22 mouse cellular contexts compared by ENCODE assay signal in genomic region chr4:132266835-132267349, GRCm38 (mm10). TPM values are rescaled to one million over a fixed set of nuclear protein-coding genes. Genes with fewer than 3 reads are reported as not detected.
DNase-seq lines count a peak whose midpoint lies in the region; ATAC-seq and TF ChIP-seq lines count a peak whose summit lies in the region.
"Had no signal": no experiment of that assay in that cellular context is flagged by ENCODE, and none has a peak within 500 bp of the region (broad histone marks: within the 10 kb centered on the region; RNA-seq: fewer than 3 reads in every experiment).

No protein-coding gene starts in this region.

- WGBS in forebrain, embryonic 14.5 days: 86% methylated on average over 3 of the region's 3 CpGs
- 89% methylated on average over 3 of the region's 3 CpGs for WGBS in forebrain, embryonic 16.5 days

- no peak for DNase-seq in forebrain, embryonic 14.5 days (ENCODE audit: low spot score)
- DNase-seq in layer of hippocampus, adult 2 months (ENCODE audit: low spot score in 2 of 2): peak in 1 of 2 experiments; percentile 66
- DNase-seq in layer of hippocampus, adult 11-12 months (ENCODE audit: low spot score): no peak
- DNase-seq in right cerebral cortex, postnatal 25 days: peak; percentile 17
- no peak for DNase-seq in right cerebral cortex, adult 18-20 months
- DNase-seq in telencephalon, adult 2 months (ENCODE audit: low read depth, low spot score): peak; percentile 72
- DNase-seq: adrenal gland, adult 8-10 months; adrenal gland, postnatal 36 days; B cell, adult 2 months; cerebellum, adult 11-12 months; cerebellum, postnatal 25 days; gastrocnemius, postnatal 14 days; heart, adult 2 months; heart, postnatal 14 days had no signal

- TF ChIP-seq CTCF in layer of hippocampus, adult 2 months (conservative IDR thresholded peaks at IDR 0.05): no peak

- no peak overlapping the region for H3K9ac ChIP-seq in forebrain, embryonic 14.5 days (ENCODE audit: low read length)
- no peak overlapping the region for H3K9ac ChIP-seq in forebrain, embryonic 16.5 days (replicated peaks; ENCODE audit: low read depth, low read length)
- H3K9ac ChIP-seq: heart, embryonic 15.5 days; hindbrain, embryonic 13.5 days had no signal

- no peaks in the 10 kb centered on the region for H3K27me3 ChIP-seq in forebrain, embryonic 14.5 days (replicated peaks; ENCODE audit: control insufficient read depth, insufficient read depth, low read length)
- no peaks in the 10 kb centered on the region for H3K27me3 ChIP-seq in forebrain, embryonic 16.5 days (replicated peaks; ENCODE audit: control insufficient read depth, insufficient read depth, low read length)
- H3K27me3 ChIP-seq: heart, embryonic 15.5 days; hindbrain, embryonic 13.5 days had no signal

- no peaks in the 10 kb centered on the region for H3K9me3 ChIP-seq in forebrain, embryonic 14.5 days (replicated peaks; ENCODE audit: control insufficient read depth, low read length)
- H3K9me3 ChIP-seq in forebrain, embryonic 16.5 days (ENCODE audit: control insufficient read depth, low read length): no peaks in the 10 kb centered on the region
- H3K9me3 ChIP-seq: G1E; heart, embryonic 15.5 days; hindbrain, embryonic 13.5 days had no signal

- H3K4me3 ChIP-seq in forebrain, embryonic 14.5 days (ENCODE audit: low read depth, low read length): no peak overlapping the region
- H3K4me3 ChIP-seq in forebrain, embryonic 16.5 days (replicated peaks; ENCODE audit: low read length): no peak overlapping the region
- no peak overlapping the region for H3K4me3 ChIP-seq in layer of hippocampus, adult 2 months
- H3K4me3 ChIP-seq: heart, adult 2 months; heart, embryonic 15.5 days; hindbrain, embryonic 13.5 days had no signal

- no peak for ATAC-seq in forebrain, embryonic 14.5 days
- no peak for ATAC-seq in forebrain, embryonic 16.5 days
- ATAC-seq: CD4-positive, CD25-positive, alpha-beta regulatory T cell, adult 4 months; hindbrain, postnatal 0 days had no signal

- 0 out of 2 replicates have a peak overlapping the region, but pooled peaks have one; percentile 21 for H3K27ac ChIP-seq in forebrain, embryonic 14.5 days (ENCODE audit: low read depth, low read length)
- H3K27ac ChIP-seq in forebrain, embryonic 16.5 days (ENCODE audit: low read length): no peak overlapping the region
- peak overlapping the region; percentile 80 for H3K27ac ChIP-seq in layer of hippocampus, adult 2 months
- H3K27ac ChIP-seq: heart, adult 2 months; heart, embryonic 15.5 days; hindbrain, embryonic 13.5 days; hindbrain, postnatal 0 days had no signal

- H3K4me1 ChIP-seq in forebrain, embryonic 14.5 days (ENCODE audit: control insufficient read depth, insufficient read depth, low read length): no peaks in the 10 kb centered on the region
- H3K4me1 ChIP-seq in forebrain, embryonic 16.5 days (replicated peaks; ENCODE audit: control insufficient read depth, insufficient read depth, low read length): peaks cover 10% of the 10 kb centered on the region

- H3K4me2 ChIP-seq in forebrain, embryonic 14.5 days (ENCODE audit: low read length): no peak overlapping the region
- H3K4me2 ChIP-seq in forebrain, embryonic 16.5 days (ENCODE audit: low read length): no peak overlapping the region
- H3K4me2 ChIP-seq: heart, embryonic 11.5 days; heart, embryonic 15.5 days; hindbrain, embryonic 13.5 days had no signal

- no peaks in the 10 kb centered on the region for H3K36me3 ChIP-seq in forebrain, embryonic 14.5 days (ENCODE audit: control insufficient read depth, insufficient read depth, low read length)
- no peaks in the 10 kb centered on the region for H3K36me3 ChIP-seq in forebrain, embryonic 16.5 days (ENCODE audit: control insufficient read depth, insufficient read depth)
- H3K36me3 ChIP-seq: heart, embryonic 15.5 days; hindbrain, embryonic 13.5 days had no signal

RNA-seq across cellular contexts. Expression of gene Gmeb1, which starts 5.5 kb away (rescaled TPM):
- 26.6 and 38.3 TPM in 2 replicates for polyA plus RNA-seq in forebrain, embryonic 14.5 days (2014; fragmentation: Nextera tagmentation; extraction: Ambion mirVana)
- 44.3 and 55.3 TPM in 2 replicates for polyA plus RNA-seq in forebrain, embryonic 16.5 days (2015; fragmentation: Nextera tagmentation; extraction: Ambion mirVana)
- total RNA-seq in layer of hippocampus, adult 2 months (2021): 10 to 100 TPM; 25.2 to 28.3 TPM

RNA-seq across cellular contexts. Expression of gene Taf12, which starts 7.3 kb away (rescaled TPM):
- polyA plus RNA-seq in forebrain, embryonic 14.5 days (2014; fragmentation: Nextera tagmentation; extraction: Ambion mirVana): 45.3 and 51.8 TPM in 2 replicates
- polyA plus RNA-seq in forebrain, embryonic 16.5 days (2015; fragmentation: Nextera tagmentation; extraction: Ambion mirVana): 43.5 and 43.8 TPM in 2 replicates
- total RNA-seq in layer of hippocampus, adult 2 months (2021): 10 to 100 TPM; 24.6 to 26.2 TPM

RNA-seq across cellular contexts. Expression of gene Rab42, which starts 36.3 kb away (rescaled TPM):
- polyA plus RNA-seq in forebrain, embryonic 14.5 days (2014; fragmentation: Nextera tagmentation; extraction: Ambion mirVana): 0.30 and 0.79 TPM in 2 replicates
- 0.80 and 1.4 TPM in 2 replicates for polyA plus RNA-seq in forebrain, embryonic 16.5 days (2015; fragmentation: Nextera tagmentation; extraction: Ambion mirVana)
- total RNA-seq in layer of hippocampus, adult 2 months (2021): 1 to 10 TPM; 1.2 to 2.1 TPM
- total RNA-seq: G1E; hematopoietic stem cell, adult 5-6 weeks had no signal

RNA-seq across cellular contexts. Expression of gene Ythdf2, which starts 54.8 kb away (rescaled TPM):
- polyA plus RNA-seq in forebrain, embryonic 14.5 days (2014; fragmentation: Nextera tagmentation; extraction: Ambion mirVana): 164 and 174 TPM in 2 replicates
- 154 and 171 TPM in 2 replicates for polyA plus RNA-seq in forebrain, embryonic 16.5 days (2015; fragmentation: Nextera tagmentation; extraction: Ambion mirVana)
- 10 to 100 TPM; 43.8 to 46.5 TPM for total RNA-seq in layer of hippocampus, adult 2 months (2021)

Comparison
In these comparisons a context has a peak if more than half of its experiments do, and no peak if none do; other contexts are left out.
1. DNase-seq: peak in right cerebral cortex, postnatal 25 days (single experiment) and telencephalon, adult 2 months (single experiment); none in forebrain, embryonic 14.5 days (single experiment), layer of hippocampus, adult 11-12 months (single experiment) and right cerebral cortex, adult 18-20 months (single experiment).